Mouse (Mus musculus) testis, adult 2 months (tissue): Measurements from ENCODE around the gene Cdhr5.

Experiments used
- CTCF ChIP-seq: fragments of 200-500 bp; IDR thresholded peaks from 2 replicates; pipeline ENCODE4 v1.5.1; 2012; ENCODE audit warnings: low read depth, mild to moderate bottlenecking, inconsistent platforms, low read length, moderate library complexity; ENCODE audit not compliant: control insufficient read depth, insufficient read depth, insufficient replicate concordance
- POLR2A ChIP-seq: fragments of 200-500 bp; IDR thresholded peaks from 2 replicates; pipeline ENCODE4 v1.6.1; 2012; ENCODE audit warnings: low read depth, mild to moderate bottlenecking, inconsistent platforms, low read length, moderate library complexity; ENCODE audit not compliant: control insufficient read depth

GRCm38 (mm10) chr7:141269273-141269545 is 7.4 kb downstream of the Cdhr5 start:
- no peak for TF ChIP-seq POLR2A
- TF ChIP-seq CTCF: no peak; the same call in 1 of the 2 replicates
